Mouse (Mus musculus): Measurements from ENCODE around the gene Pde4dip. TPM values are rescaled to one million over a fixed set of nuclear protein-coding genes. Genes with fewer than 3 reads are reported as not detected.

The Pde4dip gene
- polyA plus RNA-seq, 1 experiment, result 134 TPM

- H3K36me3 ChIP-seq (ENCODE audit: control insufficient read depth, insufficient read depth), result peaks cover 15% of the 10 kb centered on the region
- no peak overlapping the region for H3K4me3 ChIP-seq
- H3K79me2 ChIP-seq (ENCODE audit: control insufficient read depth, insufficient read depth), result no peaks in the 10 kb centered on the region
- H3K27me3 ChIP-seq (ENCODE audit: control insufficient read depth, insufficient read depth, insufficient read length), result no peaks in the 10 kb centered on the region
- H3K4me2 ChIP-seq (ENCODE audit: low read depth), result no peak overlapping the region
- TF ChIP-seq CEBPB (IDR thresholded peaks at IDR 0.05; ENCODE audit: insufficient read depth, poor library complexity, severe bottlenecking) (no peak), REST (IDR thresholded peaks at IDR 0.05; ENCODE audit: insufficient read depth, insufficient read length) (no peak), MYOD1 (IDR thresholded peaks at IDR 0.05; ENCODE audit: control insufficient read depth in 1 of 3, insufficient read length in 2 of 3, low read depth in 2 of 3) (no peak), POLR2AphosphoS2 (IDR thresholded peaks at IDR 0.05; ENCODE audit: insufficient read length, low read depth) (no peak), SRF (IDR thresholded peaks at IDR 0.05; ENCODE audit: control insufficient read depth, insufficient read length, low read depth) (no peak), POLR2A (IDR thresholded peaks at IDR 0.05; ENCODE audit: insufficient read length, low read depth) (no peak), TCF12 (IDR thresholded peaks at IDR 0.05; ENCODE audit: insufficient read depth, poor library complexity, severe bottlenecking) (no peak), USF1 (IDR thresholded peaks at IDR 0.05; ENCODE audit: low read depth) (no peak), E2F4 (IDR thresholded peaks at IDR 0.05; ENCODE audit: insufficient read depth) (no peak), MAX (IDR thresholded peaks at IDR 0.05; ENCODE audit: low read depth) (no peak), MYOG (IDR thresholded peaks at IDR 0.05; ENCODE audit: control insufficient read depth in 1 of 3, insufficient read depth in 1 of 3, insufficient read length in 2 of 3, low read depth in 2 of 3) (no peak), TCF3 (IDR thresholded peaks at IDR 0.05; ENCODE audit: insufficient read length, low read depth) (no peak)
- H3ac ChIP-seq (ENCODE audit: control insufficient read depth, insufficient read length), result no peak overlapping the region
Measured at GRCm38 (mm10) chr3:97690590-97690989, 197.9 kb downstream of the Pde4dip start.

GRCm38 (mm10) chr3:97689289-97689688 is 199.2 kb downstream of the Pde4dip start:
- Histone ChIP-seq H3ac (ENCODE audit: control insufficient read depth, insufficient read length) (no peak overlapping the region), H3K4me3 (no peak overlapping the region), H3K79me2 (ENCODE audit: control insufficient read depth, insufficient read depth) (no peaks in the 10 kb centered on the region), H3K27me3 (ENCODE audit: control insufficient read depth, insufficient read depth, insufficient read length) (no peaks in the 10 kb centered on the region), H3K36me3 (ENCODE audit: control insufficient read depth, insufficient read depth) (peaks cover 9% of the 10 kb centered on the region), H3K4me2 (ENCODE audit: low read depth) (no peak overlapping the region)
- TF ChIP-seq REST (IDR thresholded peaks at IDR 0.05; ENCODE audit: insufficient read depth, insufficient read length), result no peak
- TF ChIP-seq E2F4 (IDR thresholded peaks at IDR 0.05; ENCODE audit: insufficient read depth), result no peak
- no peak for TF ChIP-seq TCF3 (IDR thresholded peaks at IDR 0.05; ENCODE audit: insufficient read length, low read depth)
- no peak for TF ChIP-seq MYOD1 (IDR thresholded peaks at IDR 0.05; ENCODE audit: control insufficient read depth in 1 of 3, insufficient read length in 2 of 3, low read depth in 2 of 3)
- TF ChIP-seq USF1 (IDR thresholded peaks at IDR 0.05; ENCODE audit: low read depth), result no peak
- no peak for TF ChIP-seq POLR2AphosphoS2 (IDR thresholded peaks at IDR 0.05; ENCODE audit: insufficient read length, low read depth)
- TF ChIP-seq MYOG (IDR thresholded peaks at IDR 0.05; ENCODE audit: control insufficient read depth in 1 of 3, insufficient read depth in 1 of 3, insufficient read length in 2 of 3, low read depth in 2 of 3), result no peak
- no peak for TF ChIP-seq TCF12 (IDR thresholded peaks at IDR 0.05; ENCODE audit: insufficient read depth, poor library complexity, severe bottlenecking)

GRCm38 (mm10) chr3:97686372-97687117 is 202.0 kb downstream of the Pde4dip start:
- no peaks in the 10 kb centered on the region for H3K79me2 ChIP-seq (ENCODE audit: control insufficient read depth, insufficient read depth)
- no peak overlapping the region for H3K4me2 ChIP-seq (ENCODE audit: low read depth)
- no peak overlapping the region for H3K4me3 ChIP-seq
- H3ac ChIP-seq (ENCODE audit: control insufficient read depth, insufficient read length), result no peak overlapping the region
- no peak for TF ChIP-seq REST (IDR thresholded peaks at IDR 0.05; ENCODE audit: insufficient read depth, insufficient read length)
- peak; percentile 38 to 81 (median 78) for TF ChIP-seq MYOD1 (IDR thresholded peaks at IDR 0.05; ENCODE audit: control insufficient read depth in 1 of 3, insufficient read length in 2 of 3, low read depth in 2 of 3)
- TF ChIP-seq CEBPB (IDR thresholded peaks at IDR 0.05; ENCODE audit: insufficient read depth, poor library complexity, severe bottlenecking), result no peak
- TF ChIP-seq MYOG (IDR thresholded peaks at IDR 0.05; ENCODE audit: control insufficient read depth in 1 of 3, insufficient read depth in 1 of 3, insufficient read length in 2 of 3, low read depth in 2 of 3), result peak; percentile 3 to 78 (median 55)
- peak; percentile 45 for TF ChIP-seq POLR2AphosphoS2 (IDR thresholded peaks at IDR 0.05; ENCODE audit: insufficient read length, low read depth)
- TF ChIP-seq TCF12 (IDR thresholded peaks at IDR 0.05; ENCODE audit: insufficient read depth, poor library complexity, severe bottlenecking), result no peak
- H3K36me3 ChIP-seq (ENCODE audit: control insufficient read depth, insufficient read depth), result peaks cover 3% of the 10 kb centered on the region
- H3K27me3 ChIP-seq (ENCODE audit: control insufficient read depth, insufficient read depth, insufficient read length), result no peaks in the 10 kb centered on the region

- H3K79me2 ChIP-seq (ENCODE audit: control insufficient read depth, insufficient read depth), result no peaks in the 10 kb centered on the region
- H3K36me3 ChIP-seq (ENCODE audit: control insufficient read depth, insufficient read depth), result no peaks in the 10 kb centered on the region
- no peak overlapping the region for H3K4me3 ChIP-seq
- no peak overlapping the region for H3K4me2 ChIP-seq (ENCODE audit: low read depth)
- H3ac ChIP-seq (ENCODE audit: control insufficient read depth, insufficient read length), result no peak overlapping the region
- TF ChIP-seq MYOD1 (IDR thresholded peaks at IDR 0.05; ENCODE audit: control insufficient read depth in 1 of 3, insufficient read length in 2 of 3, low read depth in 2 of 3), result no peak
- TF ChIP-seq POLR2AphosphoS2 (IDR thresholded peaks at IDR 0.05; ENCODE audit: insufficient read length, low read depth), result no peak
- TF ChIP-seq CEBPB (IDR thresholded peaks at IDR 0.05; ENCODE audit: insufficient read depth, poor library complexity, severe bottlenecking), result no peak
- TF ChIP-seq E2F4 (IDR thresholded peaks at IDR 0.05; ENCODE audit: insufficient read depth), result no peak
- TF ChIP-seq POLR2A (IDR thresholded peaks at IDR 0.05; ENCODE audit: insufficient read length, low read depth), result no peak
- no peak for TF ChIP-seq USF1 (IDR thresholded peaks at IDR 0.05; ENCODE audit: low read depth)
- TF ChIP-seq REST (IDR thresholded peaks at IDR 0.05; ENCODE audit: insufficient read depth, insufficient read length), result no peak
- no peak for TF ChIP-seq MYOG (IDR thresholded peaks at IDR 0.05; ENCODE audit: control insufficient read depth in 1 of 3, insufficient read depth in 1 of 3, insufficient read length in 2 of 3, low read depth in 2 of 3)
- TF ChIP-seq TCF3 (IDR thresholded peaks at IDR 0.05; ENCODE audit: insufficient read length, low read depth), result no peak
- no peak for TF ChIP-seq TCF12 (IDR thresholded peaks at IDR 0.05; ENCODE audit: insufficient read depth, poor library complexity, severe bottlenecking)
- TF ChIP-seq MAX (IDR thresholded peaks at IDR 0.05; ENCODE audit: low read depth), result no peak
- TF ChIP-seq SRF (IDR thresholded peaks at IDR 0.05; ENCODE audit: control insufficient read depth, insufficient read length, low read depth), result no peak
- H3K27me3 ChIP-seq (ENCODE audit: control insufficient read depth, insufficient read depth, insufficient read length), result no peaks in the 10 kb centered on the region
Measured at GRCm38 (mm10) chr3:97683560-97684195, 204.8 kb downstream of the Pde4dip start.

All from myocyte (in vitro differentiated cells).